Mouse (Mus musculus) neural tube, embryonic 13.5 days (tissue): ENCODE results near the gene Esp22. TPM values are rescaled to one million over a fixed set of nuclear protein-coding genes. Genes with fewer than 3 reads are reported as not detected.
"Not testable (repeated sequence)": the region's sequence is repeated elsewhere in the genome, so short reads cannot be mapped to it uniquely, and the experiment has no call there.

Source experiments
- ATAC-seq: fragments of 200-750 bp; cut with Nextera tagmentation; 2 replicates; pipeline ENCODE4 v1.8.0; 2017; ENCODE audit warnings: low read depth, mild to moderate bottlenecking, moderate TSS enrichment, moderate library complexity
- H3K27ac ChIP-seq: fragments of 300-500 bp; sonication (generic); replicated peaks from 2 replicates; pipeline ENCODE4 v1.5.1; 2015; ENCODE audit warnings: moderate library complexity, mild to moderate bottlenecking, inconsistent platforms
- H3K27me3 ChIP-seq: fragments of 300-500 bp; sonication (generic); 2 replicates; pipeline ENCODE4 v1.6.1; 2015; ENCODE audit warnings: mild to moderate bottlenecking, inconsistent platforms
- H3K36me3 ChIP-seq: fragments of 300-500 bp; sonication (generic); 2 replicates; pipeline ENCODE4 v1.6.1; 2015; ENCODE audit warnings: mild to moderate bottlenecking, inconsistent platforms
- H3K4me1 ChIP-seq: fragments of 300-500 bp; sonication (generic); replicated peaks from 2 replicates; pipeline ENCODE4 v1.6.1; 2015; ENCODE audit warnings: inconsistent platforms
- H3K4me2 ChIP-seq: fragments of 300-500 bp; sonication (generic); 2 replicates; pipeline ENCODE4 v1.6.1; 2015; ENCODE audit warnings: inconsistent platforms, mild to moderate bottlenecking, moderate library complexity
- H3K4me3 ChIP-seq: fragments of 300-500 bp; sonication (generic); 2 replicates; pipeline ENCODE4 v1.5.1; 2015; ENCODE audit warnings: mild to moderate bottlenecking, inconsistent platforms
- H3K9ac ChIP-seq: fragments of 300-500 bp; sonication (generic); 2 replicates; pipeline ENCODE4 v1.6.1; 2015; ENCODE audit warnings: moderate library complexity, mild to moderate bottlenecking, inconsistent platforms
- H3K9me3 ChIP-seq: fragments of 300-500 bp; sonication (generic); 2 replicates; pipeline ENCODE4 v1.6.1; 2016; ENCODE audit warnings: inconsistent platforms
- WGBS: fragments of 180-500 bp; shearing (Covaris S2); methylation state at CpG from one replicate; pipeline ENCODE4 v1.1.7; 2015; 5-methylcytosine and 5-hydroxymethylcytosine counted together
- polyA plus RNA-seq: library from polyadenylated mRNA; unstranded; fragments of >200 nt; fragmentation: Nextera tagmentation; extraction: Ambion mirVana; gene quantifications from 2 replicates; pipeline ENCODE4 v1.2.1, GENCODE M21; 2015

The Esp22 gene
- not detected in 2 replicates for polyA plus RNA-seq

GRCm38 (mm10) chr17:39095034-39095433, at the start of gene Esp22:
TSS of gene Esp22 (plus strand) at chr17:39095334.
- no peak for ATAC-seq
- whole genome bisulfite sequencing: 89% methylated on average over 1 of the region's 1 CpGs

GRCm38 (mm10) chr17:39063641-39064040, 31.5 kb upstream of the Esp22 start:
- no peaks in the 10 kb centered on the region for H3K27me3 ChIP-seq
- no peak for ATAC-seq
- no peaks in the 10 kb centered on the region for H3K36me3 ChIP-seq
- no peak overlapping the region for H3K9ac ChIP-seq
- H3K9me3 ChIP-seq: peaks cover 7% of the 10 kb centered on the region
- no peak overlapping the region for H3K4me2 ChIP-seq
- H3K27ac ChIP-seq: no peak overlapping the region
- no peak overlapping the region for H3K4me3 ChIP-seq
- H3K4me1 ChIP-seq: no peaks in the 10 kb centered on the region

More at GRCm38 (mm10) chr17:39095034-39095433, at the start of gene Esp22:
- H3K36me3 ChIP-seq: no peaks in the 10 kb centered on the region
- no peak within 1 kb of the TSS for H3K4me2 ChIP-seq
- H3K9me3 ChIP-seq: 0 out of 2 replicates have a peak, but pooled peaks cover 9% of the 10 kb centered on the region
- H3K27me3 ChIP-seq: no peaks in the 10 kb centered on the region
- no peaks in the 10 kb centered on the region for H3K4me1 ChIP-seq
- no peak within 1 kb of the TSS for H3K4me3 ChIP-seq
- H3K27ac ChIP-seq: no peak within 1 kb of the TSS
- H3K9ac ChIP-seq: no peak within 1 kb of the TSS

GRCm38 (mm10) chr17:39076937-39077336, 18.2 kb upstream of the Esp22 start, which contains the start of gene Esp23:
TSS of gene Esp23 (minus strand) at chr17:39077037.
- no peak for ATAC-seq
- no peaks in the 10 kb centered on the region for H3K4me1 ChIP-seq
- no peak within 1 kb of the TSS for H3K27ac ChIP-seq
- H3K36me3 ChIP-seq: no peaks in the 10 kb centered on the region
- H3K4me3 ChIP-seq: no peak within 1 kb of the TSS
- WGBS: 48% methylated on average over 1 of the region's 1 CpGs
- peaks cover 10% of the 10 kb centered on the region for H3K9me3 ChIP-seq
- H3K9ac ChIP-seq: no peak within 1 kb of the TSS
- H3K27me3 ChIP-seq: no peaks in the 10 kb centered on the region
- no peak within 1 kb of the TSS for H3K4me2 ChIP-seq

GRCm38 (mm10) chr17:39107126-39107525, 12.0 kb downstream of the Esp22 start:
- not testable (repeated sequence) for H3K36me3 ChIP-seq, H3K27ac ChIP-seq, H3K27me3 ChIP-seq, H3K9ac ChIP-seq, H3K4me1 ChIP-seq, ATAC-seq, H3K4me2 ChIP-seq, H3K4me3 ChIP-seq
- WGBS: 79% methylated on average over 11 of the region's 11 CpGs
- H3K9me3 ChIP-seq: peaks cover 26% of the 10 kb centered on the region

- WGBS: 77% methylated on average over 12 of the region's 12 CpGs
- ATAC-seq, H3K9ac ChIP-seq: not testable (repeated sequence)
These were observed 34.0 kb downstream of the Esp22 start for GRCm38 (mm10) chr17:39129156-39129555.

More at GRCm38 (mm10) chr17:39129156-39129555, 34.0 kb downstream of the Esp22 start:
- H3K27ac ChIP-seq, H3K4me2 ChIP-seq, H3K36me3 ChIP-seq, H3K4me3 ChIP-seq, H3K27me3 ChIP-seq, H3K4me1 ChIP-seq: not testable (repeated sequence)
- H3K9me3 ChIP-seq: peaks cover 20% of the 10 kb centered on the region; the same call in 1 of the 2 replicates

Other genes with a start within 250 kb of the Esp22 start
- not detected in 2 replicates for gene Esp24, start 58.6 kb upstream of the Esp22 start, polyA plus RNA-seq
- not detected in 2 replicates for gene Gm21903, start 52.0 kb upstream of the Esp22 start, polyA plus RNA-seq
- gene Esp23, start 18.3 kb upstream of the Esp22 start, polyA plus RNA-seq: not detected in 2 replicates